ENCODE assay signal across 9 mouse cellular contexts in genomic region chr5:134500062-134500461, GRCm38 (mm10). TPM values are rescaled to one million over a fixed set of nuclear protein-coding genes. Genes with fewer than 3 reads are reported as not detected.
DNase-seq lines count a peak whose midpoint lies in the region; ATAC-seq lines count a peak whose summit lies in the region.
"Had no signal": no experiment of that assay in that cellular context is flagged by ENCODE, and none has a peak within 500 bp of the region (broad histone marks: within the 10 kb centered on the region; RNA-seq: fewer than 3 reads in every experiment).

No protein-coding gene starts in this region.

- H3K27me3 ChIP-seq in liver, embryonic 12.5 days (replicated peaks), result no peaks in the 10 kb centered on the region
- H3K27me3 ChIP-seq in liver, embryonic 11.5 days (replicated peaks; ENCODE audit: control insufficient read depth, insufficient read depth, low read length), result no peaks in the 10 kb centered on the region
- no peaks in the 10 kb centered on the region for H3K27me3 ChIP-seq in neural tube, embryonic 15.5 days (replicated peaks)

- no peak overlapping the region for H3K9ac ChIP-seq in liver, embryonic 12.5 days
- H3K9ac ChIP-seq in liver, embryonic 11.5 days (ENCODE audit: low read depth, low read length), result no peak overlapping the region
- H3K9ac ChIP-seq in neural tube, embryonic 15.5 days (replicated peaks), result no peak overlapping the region

- 59% methylated on average over 4 of the region's 4 CpGs for WGBS in liver, embryonic 12.5 days (ENCODE audit: insufficient replicate concordance)
- 72% methylated on average over 4 of the region's 4 CpGs for WGBS in liver, embryonic 11.5 days
- 85% methylated on average over 4 of the region's 4 CpGs for WGBS in neural tube, embryonic 15.5 days

- H3K4me3 ChIP-seq in liver, embryonic 12.5 days, result no peak overlapping the region
- no peak overlapping the region for H3K4me3 ChIP-seq in liver, embryonic 11.5 days (ENCODE audit: low read depth, low read length)
- H3K4me3 ChIP-seq in neural tube, embryonic 15.5 days (replicated peaks), result no peak overlapping the region

- H3K4me2 ChIP-seq in liver, embryonic 12.5 days, result no peak overlapping the region
- H3K4me2 ChIP-seq in liver, embryonic 11.5 days, result no peak overlapping the region
- no peak overlapping the region for H3K4me2 ChIP-seq in neural tube, embryonic 15.5 days

- ATAC-seq in liver, embryonic 12.5 days, result no peak
- ATAC-seq in granulocyte monocyte progenitor cell, adult 5-6 weeks (replicated peaks; ENCODE audit: poor library complexity, severe bottlenecking), result peak; percentile 93
- 0 out of 2 replicates have a peak, but pooled peaks have one; percentile 10 for ATAC-seq in liver, embryonic 11.5 days (replicated peaks; ENCODE audit: low FRiP score)
- ATAC-seq in neural tube, embryonic 15.5 days (ENCODE audit: low FRiP score), result no peak

- DNase-seq in liver (peak; percentile 58), MN1 (ENCODE audit: low spot score) (peak; percentile 74)
- peak; percentile 44 for DNase-seq in c-Kit-positive CD71-negative TER-119-negative erythroid progenitor cells, embryonic 14.5 days (ENCODE audit: low read depth)
- DNase-seq in liver, embryonic 11.5 days (ENCODE audit: low spot score), result no peak
- peak; percentile 62 for DNase-seq in right cerebral cortex, postnatal 14 days

- H3K36me3 ChIP-seq in liver, embryonic 12.5 days, result peaks cover 35% of the 10 kb centered on the region
- H3K36me3 ChIP-seq in liver, embryonic 11.5 days (ENCODE audit: control insufficient read depth, insufficient read depth, low read length), result 0 out of 2 replicates have a peak, but pooled peaks cover 5% of the 10 kb centered on the region
- H3K36me3 ChIP-seq in neural tube, embryonic 15.5 days, result peaks cover 87% of the 10 kb centered on the region

- no peaks in the 10 kb centered on the region for H3K9me3 ChIP-seq in liver, embryonic 12.5 days (replicated peaks)
- H3K9me3 ChIP-seq in liver, embryonic 11.5 days (ENCODE audit: control insufficient read depth, low read length), result no peaks in the 10 kb centered on the region
- no peaks in the 10 kb centered on the region for H3K9me3 ChIP-seq in neural tube, embryonic 15.5 days (replicated peaks)

- H3K4me1 ChIP-seq in liver, embryonic 12.5 days, result no peaks in the 10 kb centered on the region
- no peaks in the 10 kb centered on the region for H3K4me1 ChIP-seq in liver, embryonic 11.5 days (replicated peaks; ENCODE audit: control insufficient read depth, insufficient read depth, low read length)
- peaks cover 4% of the 10 kb centered on the region for H3K4me1 ChIP-seq in neural tube, embryonic 15.5 days

- H3K27ac ChIP-seq in liver, embryonic 12.5 days, result no peak overlapping the region
- no peak overlapping the region for H3K27ac ChIP-seq in liver, embryonic 11.5 days (ENCODE audit: low read depth, low read length)
- H3K27ac ChIP-seq in neural tube, embryonic 15.5 days (replicated peaks), result no peak overlapping the region

RNA-seq across cellular contexts. Expression of gene Gtf2ird1, which starts 43.5 kb away (rescaled TPM):
- 23.5 and 26.4 TPM in 2 replicates for polyA plus RNA-seq in liver, embryonic 12.5 days (2016; fragmentation: Nextera tagmentation; extraction: Ambion mirVana)
- 28.2 and 43.1 TPM in 2 replicates for total RNA-seq in granulocyte monocyte progenitor cell, adult 5-6 weeks (2014; fragmentation: Nextera tagmentation)
- 9.5 and 14.0 TPM in 2 replicates for total RNA-seq in granulocyte monocyte progenitor cell, adult 5-6 weeks (2017)
- 46.7 and 51.8 TPM in 2 replicates for polyA plus RNA-seq in liver, embryonic 11.5 days (2014; fragmentation: Nextera tagmentation; extraction: Ambion mirVana)
- 62.6 and 64.9 TPM in 2 replicates for polyA plus RNA-seq in neural tube, embryonic 15.5 days (2015; fragmentation: Nextera tagmentation; extraction: Ambion mirVana)

RNA-seq across cellular contexts. Expression of gene Clip2, which starts 52.2 kb away (rescaled TPM):
- 0.94 and 1.0 TPM in 2 replicates for polyA plus RNA-seq in liver, embryonic 12.5 days (2016; fragmentation: Nextera tagmentation; extraction: Ambion mirVana)
- 4.5 and 5.1 TPM in 2 replicates for total RNA-seq in granulocyte monocyte progenitor cell, adult 5-6 weeks (2014; fragmentation: Nextera tagmentation)
- 2.5 and 7.9 TPM in 2 replicates for total RNA-seq in granulocyte monocyte progenitor cell, adult 5-6 weeks (2017)
- polyA plus RNA-seq in liver, embryonic 11.5 days (2014; fragmentation: Nextera tagmentation; extraction: Ambion mirVana), result 1.4 and 1.7 TPM in 2 replicates
- 10.4 and 12.1 TPM in 2 replicates for polyA plus RNA-seq in neural tube, embryonic 15.5 days (2015; fragmentation: Nextera tagmentation; extraction: Ambion mirVana)

RNA-seq across cellular contexts. Expression of gene Syna, which starts 59.9 kb away (rescaled TPM):
- not detected in 2 replicates for polyA plus RNA-seq in liver, embryonic 12.5 days (2016; fragmentation: Nextera tagmentation; extraction: Ambion mirVana)
- not detected in 2 replicates for total RNA-seq in granulocyte monocyte progenitor cell, adult 5-6 weeks (2014; fragmentation: Nextera tagmentation)
- not detected in 2 replicates for total RNA-seq in granulocyte monocyte progenitor cell, adult 5-6 weeks (2017)
- not detected in 2 replicates for polyA plus RNA-seq in liver, embryonic 11.5 days (2014; fragmentation: Nextera tagmentation; extraction: Ambion mirVana)
- polyA plus RNA-seq in neural tube, embryonic 15.5 days (2015; fragmentation: Nextera tagmentation; extraction: Ambion mirVana), result 0.51 and 0.63 TPM in 2 replicates
- polyA plus RNA-seq: heart, embryonic 14.5 days had no signal

Comparison
In these comparisons a context has a peak if more than half of its experiments do, and no peak if none do; other contexts are left out.
1. ATAC-seq: peak in granulocyte monocyte progenitor cell, adult 5-6 weeks (single experiment) and liver, embryonic 11.5 days (single experiment); none in liver, embryonic 12.5 days (single experiment) and neural tube, embryonic 15.5 days (single experiment).